Mouse (Mus musculus) spleen, postnatal 4 days (tissue): Measurements from ENCODE around the gene Mrvi1.

Experiments used
- DNase-seq, 2 experiments: peaks; one replicate each; pipeline ENCODE4 v3.0.0; 2022; ENCODE audit warnings: low spot score in 2 of 2

Mrvi1 gene

DNA sequence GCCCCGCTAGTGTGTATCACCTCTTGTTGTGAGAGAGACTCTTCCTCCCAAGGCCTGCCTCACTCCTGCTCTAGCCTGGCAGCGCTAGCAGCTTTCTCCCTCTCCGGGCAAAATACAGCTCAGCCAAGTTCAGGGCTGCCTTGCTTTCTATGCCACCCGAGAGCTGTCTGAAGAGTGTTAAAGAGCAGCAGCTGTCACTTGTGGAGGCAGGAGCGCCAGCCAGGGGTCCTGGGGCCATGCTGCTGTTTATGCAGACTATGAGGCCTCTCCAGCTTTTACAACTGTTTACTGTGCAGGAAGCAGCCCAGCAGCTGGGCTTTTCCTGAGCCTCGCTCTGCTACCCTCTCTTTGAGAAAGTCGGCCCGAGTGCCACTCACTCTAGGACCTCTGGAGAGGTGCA, 1.2 kb downstream of the Mrvi1 start:
- DNase-seq = no peak

DNA sequence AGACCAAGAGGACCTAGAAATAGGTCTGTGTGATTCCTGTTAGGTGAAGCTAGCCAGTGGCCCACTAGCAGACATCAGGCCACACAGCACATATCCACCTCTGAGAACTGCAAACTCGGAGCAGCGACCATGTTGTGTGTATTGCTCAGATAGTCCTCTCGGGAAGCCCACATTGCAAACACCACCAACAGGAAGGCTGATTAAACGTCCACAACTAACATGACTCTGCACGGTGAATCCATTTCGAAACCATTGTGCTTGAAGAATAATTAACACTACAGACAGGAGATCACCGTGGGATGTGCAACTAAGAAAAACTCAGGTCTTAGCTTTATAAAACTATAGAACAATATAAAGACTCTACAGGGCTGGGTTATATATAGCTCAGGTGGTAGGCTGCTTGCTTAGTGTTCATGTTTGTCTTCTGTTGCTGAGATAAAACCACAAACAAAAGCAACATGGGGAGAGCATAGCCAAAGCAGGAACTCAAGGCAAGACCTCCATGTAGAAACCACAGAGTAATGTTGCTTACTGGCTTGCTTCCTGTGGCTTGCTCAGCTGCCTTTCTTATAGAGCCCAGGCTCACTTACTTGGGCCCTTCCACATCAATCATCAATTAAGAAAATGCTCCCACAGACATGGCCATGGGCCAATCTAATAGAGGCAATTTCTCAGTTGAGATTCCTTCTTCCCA, 4.4 kb downstream of the Mrvi1 start:
- no peak for DNase-seq

DNA sequence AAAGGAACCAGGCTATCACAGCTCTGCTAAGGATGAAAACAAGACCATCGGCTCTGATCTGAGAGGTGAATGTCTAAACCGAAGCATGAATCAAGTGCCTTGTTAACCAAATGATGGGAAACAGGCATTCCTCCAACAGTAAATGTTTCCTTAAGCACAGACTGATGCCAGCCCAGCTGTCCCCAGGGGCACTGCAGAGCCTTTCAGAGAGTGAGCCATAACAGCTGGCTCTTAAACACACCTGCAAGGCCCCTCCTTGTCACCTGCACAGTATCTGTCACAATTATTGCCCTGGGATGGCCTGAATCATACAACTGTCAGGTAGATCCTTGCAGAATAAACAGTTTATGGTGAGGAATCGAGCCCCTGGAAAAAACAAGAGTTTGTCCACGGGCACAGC, 8.8 kb downstream of the Mrvi1 start:
- no peak for DNase-seq

DNA sequence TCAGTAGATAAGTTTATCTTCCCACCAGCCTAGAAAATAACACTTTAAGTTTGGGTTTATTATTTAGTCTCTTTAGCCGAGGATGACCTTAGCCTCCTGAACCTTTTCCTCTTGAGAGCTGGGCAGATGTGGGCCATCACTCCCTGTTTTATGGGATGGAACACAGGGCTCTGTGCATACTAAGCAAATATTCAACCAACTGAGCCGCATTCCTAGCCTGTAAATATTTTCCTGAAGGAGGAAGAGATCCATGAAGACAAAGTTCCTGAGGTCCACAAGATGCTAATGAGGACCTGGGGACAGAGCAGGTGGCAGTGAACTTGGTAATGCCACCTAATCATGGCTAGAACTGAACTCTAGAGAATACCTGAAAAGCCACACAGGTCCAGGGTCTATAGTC, 9.5 kb downstream of the Mrvi1 start:
- DNase-seq = no peak

DNA sequence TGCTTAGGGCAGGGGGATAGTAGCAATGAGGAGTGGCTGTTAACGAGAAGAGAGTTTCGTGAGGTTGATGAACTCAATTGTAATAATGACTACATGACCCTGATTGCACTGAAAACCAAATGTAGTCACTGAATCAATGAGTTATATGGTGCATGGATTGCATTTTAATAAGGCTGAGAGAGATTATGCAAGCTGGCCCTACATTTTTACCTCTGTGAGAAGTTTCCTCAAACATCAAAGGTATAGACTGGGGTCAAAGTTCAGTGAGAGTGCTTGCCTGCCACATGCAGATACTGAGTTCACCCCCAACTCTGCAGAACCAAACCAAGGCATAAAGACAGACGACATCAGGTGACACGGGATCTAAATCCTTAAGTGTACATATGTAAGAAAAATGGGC, 14.9 kb downstream of the Mrvi1 start:
- DNase-seq = no peak

DNA sequence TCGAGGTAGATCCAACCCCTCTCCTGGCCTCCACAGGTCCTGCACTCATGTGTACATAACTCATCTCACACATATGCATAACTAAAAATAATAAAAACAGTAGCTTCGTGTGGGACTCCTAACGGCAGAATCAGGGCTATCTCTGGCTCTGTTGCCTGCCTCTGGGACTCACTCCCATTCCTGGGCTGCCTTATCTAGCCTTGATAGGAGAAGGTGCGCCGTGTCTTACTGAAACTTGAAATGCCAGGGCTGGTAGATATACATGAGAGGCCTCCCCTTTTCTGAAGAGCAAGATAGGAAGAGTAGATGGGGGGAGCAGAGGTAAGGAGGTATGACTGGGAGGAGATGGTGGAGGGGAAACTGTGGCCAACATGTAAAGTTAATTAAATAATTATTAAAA, 15.4 kb downstream of the Mrvi1 start:
- DNase-seq = no peak

DNA sequence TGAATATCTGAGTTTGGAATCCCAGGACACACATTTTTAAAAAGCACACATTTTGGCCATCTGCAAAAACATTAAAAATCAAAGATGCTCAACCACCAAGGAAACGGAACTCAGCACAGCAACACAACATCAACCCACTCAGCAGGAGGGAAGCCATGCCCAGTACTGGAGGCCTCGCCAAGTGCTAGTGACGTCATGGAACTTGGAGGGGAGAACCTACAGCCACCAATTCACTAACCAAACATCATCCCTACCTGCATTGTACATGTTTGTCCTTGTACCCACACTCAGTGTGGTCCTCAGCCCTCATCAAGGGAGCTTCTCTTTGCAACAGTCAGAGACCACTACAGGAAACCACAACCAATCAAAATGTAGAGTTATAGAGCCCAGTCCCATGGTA, 16.9 kb downstream of the Mrvi1 start:
- no peak for DNase-seq

DNA sequence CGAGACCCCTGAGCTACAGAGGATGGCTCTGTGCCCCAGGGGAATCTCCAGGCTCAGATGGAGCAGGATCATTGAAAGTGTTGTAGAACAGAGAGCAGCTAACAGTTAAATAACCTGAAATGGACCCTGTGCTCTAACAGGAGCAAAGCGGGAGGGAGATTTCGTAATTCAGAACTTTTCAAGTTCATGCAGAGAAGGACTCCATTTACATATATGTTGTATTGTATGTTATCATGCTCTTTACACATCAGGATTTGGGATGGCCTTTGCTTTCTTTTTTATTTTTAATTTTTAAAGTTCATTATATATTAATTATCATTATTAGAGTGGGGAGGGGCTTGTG, 18.6 kb downstream of the Mrvi1 start:
- DNase-seq = no peak

DNA sequence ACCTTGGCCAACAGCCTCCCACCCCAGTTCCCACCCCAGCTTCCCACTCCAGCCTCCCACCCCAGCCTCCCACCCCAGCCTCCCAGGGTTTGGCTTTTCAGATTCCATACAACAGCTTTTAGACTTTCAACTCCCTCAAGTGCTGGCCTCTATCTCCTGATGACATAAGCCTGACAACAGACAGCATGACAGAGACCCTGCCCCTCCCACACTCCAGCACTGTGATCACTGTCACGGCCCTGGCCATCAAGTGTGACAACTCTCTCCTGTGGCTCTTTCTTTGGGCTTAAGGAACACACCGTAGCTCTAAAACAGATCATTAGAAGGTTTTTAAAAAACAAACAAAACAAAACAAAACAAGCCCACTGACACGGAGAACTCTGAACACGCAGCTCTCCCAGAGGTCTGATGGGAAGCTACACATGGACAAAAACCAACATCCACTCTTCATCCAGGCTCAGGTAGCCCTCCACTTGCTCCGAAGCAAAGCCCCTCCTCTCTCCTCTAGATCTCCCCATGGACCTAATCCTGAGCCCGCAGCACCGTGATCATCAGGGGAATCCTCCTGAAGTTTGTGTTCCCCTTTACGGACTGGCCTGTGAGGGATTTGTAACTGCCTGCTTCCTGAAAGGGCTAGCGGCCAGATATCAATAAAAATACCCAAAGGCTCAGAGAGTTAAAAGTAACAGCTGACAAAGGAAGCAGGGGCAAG, 19.2 kb downstream of the Mrvi1 start:
- DNase-seq = no peak

DNA sequence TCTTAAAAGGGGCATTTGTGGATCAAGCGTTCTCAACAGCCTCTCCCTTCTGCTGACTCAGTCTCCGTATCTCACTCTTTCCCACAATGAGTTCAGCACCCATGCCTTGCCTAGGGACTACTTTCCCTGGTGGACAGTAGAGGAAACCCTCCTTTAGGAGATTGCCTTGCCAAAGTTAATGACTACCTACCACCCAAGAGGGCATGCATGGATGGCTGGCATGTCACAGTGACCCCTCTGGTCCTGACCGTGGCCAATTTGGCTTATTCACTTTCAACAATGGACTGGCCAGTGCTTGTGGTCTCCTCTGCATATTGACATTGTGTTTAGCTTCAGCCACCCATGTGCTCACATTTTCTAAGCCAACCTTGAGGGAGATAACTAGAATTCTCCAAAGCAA, 19.8 kb downstream of the Mrvi1 start:
- no peak for DNase-seq

DNA sequence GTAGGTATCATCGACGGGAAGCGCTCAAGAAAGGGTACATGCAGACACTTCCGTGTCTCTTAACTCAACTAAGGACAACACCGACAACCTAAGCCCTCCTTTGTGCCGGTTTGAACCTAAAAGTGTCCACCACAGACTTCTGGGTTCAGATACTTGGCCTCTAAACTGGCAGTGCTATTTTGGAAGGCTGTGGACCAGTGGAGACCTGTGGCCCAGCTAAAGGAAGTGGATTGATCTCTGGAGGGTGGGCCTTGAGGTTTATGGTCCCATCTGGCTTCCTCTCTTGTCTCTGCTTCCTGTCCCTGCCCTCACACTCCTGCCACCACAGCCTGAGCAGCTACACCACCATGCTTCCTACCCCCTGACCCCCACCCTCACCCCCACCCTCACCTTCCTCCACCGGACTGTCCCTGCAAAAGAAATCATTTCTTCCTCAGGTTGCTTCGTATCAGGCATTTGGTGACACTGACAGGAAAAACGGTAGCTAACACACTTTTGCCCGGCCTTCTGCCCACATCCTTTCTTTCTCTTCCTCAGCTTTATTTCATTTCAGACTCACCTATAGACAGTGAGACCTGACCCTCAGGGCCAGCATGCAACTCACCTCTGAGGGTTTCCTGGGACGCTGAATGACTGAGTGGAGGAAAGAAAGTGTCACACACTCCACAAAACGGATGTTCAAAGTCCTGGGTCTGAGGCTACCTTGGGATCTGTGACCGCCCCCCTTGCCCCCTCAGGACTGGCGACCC, 25.7 kb downstream of the Mrvi1 start:
- DNase-seq = peak in 1 of 2 experiments; percentile 25

DNA sequence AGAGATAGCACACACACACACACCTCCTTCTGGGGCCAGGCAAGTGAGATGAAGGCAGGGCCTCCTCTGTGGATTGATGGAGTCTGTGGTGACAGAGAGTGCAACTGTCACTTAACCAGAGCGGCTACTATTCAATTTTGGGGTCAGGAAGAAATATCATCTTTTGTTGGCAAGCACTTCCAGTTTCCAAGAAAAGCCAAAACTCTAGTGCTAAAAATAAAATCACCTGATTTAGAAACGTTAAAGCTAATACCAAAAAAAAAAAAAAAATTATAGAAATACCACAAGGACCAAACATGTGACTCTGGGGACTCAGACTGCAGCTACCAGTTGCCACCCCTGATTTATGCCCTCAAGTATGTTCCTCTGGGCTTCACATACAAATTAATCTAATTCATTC, 26.7 kb downstream of the Mrvi1 start:
- no peak for DNase-seq

DNA sequence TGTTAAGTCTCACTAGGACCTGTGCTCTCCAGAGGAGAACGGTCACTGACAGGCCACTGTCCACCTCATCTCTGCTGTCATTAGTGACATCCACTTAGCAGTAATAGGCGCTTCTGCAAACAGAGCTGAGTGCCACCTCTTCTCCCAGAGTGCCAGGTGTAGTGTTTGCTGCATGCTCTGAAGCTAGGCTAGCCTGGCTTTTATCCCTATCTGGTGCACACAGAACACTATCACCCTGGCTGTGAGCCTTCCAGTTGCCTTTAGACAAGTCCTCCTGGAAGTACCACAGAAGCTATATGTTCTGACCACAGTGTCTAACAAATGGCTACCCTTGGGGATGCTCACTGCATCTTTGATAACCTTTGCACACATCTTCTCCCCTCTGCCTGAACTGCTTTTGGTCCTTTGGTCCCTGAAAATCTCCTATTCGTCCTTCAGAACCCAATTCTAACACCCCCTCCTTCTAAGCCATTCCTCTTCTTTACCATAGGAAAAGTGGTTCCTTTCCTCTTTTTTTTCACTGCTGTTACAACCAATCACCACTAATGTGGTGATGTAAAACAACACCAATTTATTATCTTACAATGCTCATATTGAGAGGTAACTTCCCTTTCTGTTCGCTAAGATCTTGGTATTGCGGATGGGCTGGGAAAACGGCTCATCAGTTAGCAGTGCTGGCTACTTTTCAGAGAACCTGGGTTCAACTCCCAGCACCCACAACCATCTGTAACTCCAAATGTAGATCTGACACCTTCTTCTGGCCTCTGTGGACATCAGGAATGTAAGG, 28.0 kb downstream of the Mrvi1 start:
- no peak for DNase-seq

DNA sequence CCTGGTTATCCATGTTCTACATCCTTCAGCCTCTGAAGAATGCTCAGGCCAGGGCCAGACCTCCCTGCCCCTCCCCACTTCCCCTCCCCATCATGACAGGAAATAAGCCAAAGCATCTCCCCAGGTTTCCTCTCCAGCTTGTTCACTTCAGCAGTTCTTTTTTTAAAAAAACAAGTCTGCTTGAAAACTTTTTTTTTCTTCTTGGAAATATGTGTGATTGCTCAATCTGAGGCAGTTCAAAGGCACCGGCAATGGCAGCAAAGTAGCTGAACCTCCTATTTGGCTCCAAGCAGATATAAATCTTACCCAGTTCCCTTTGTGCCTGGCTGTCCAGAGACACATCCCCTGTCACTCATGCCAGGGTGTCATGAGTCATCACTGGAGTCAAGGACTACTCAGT, 29.1 kb downstream of the Mrvi1 start:
- no peak for DNase-seq

DNA sequence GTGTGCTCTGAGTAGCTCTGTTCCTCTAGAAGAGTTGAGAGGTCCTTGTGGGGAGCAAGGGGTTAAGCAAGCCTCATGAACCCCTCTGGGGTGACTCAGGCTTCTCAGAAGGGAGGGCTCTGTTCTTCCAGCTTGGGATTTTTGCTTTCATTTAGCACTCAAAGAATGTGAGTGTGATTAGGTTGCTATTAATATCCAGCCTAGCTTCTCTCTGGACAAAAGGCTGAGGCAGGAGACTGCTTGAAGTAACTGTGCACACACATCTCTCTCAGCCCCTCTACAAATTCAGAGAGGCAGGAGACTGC, 31.7 kb downstream of the Mrvi1 start:
- no peak for DNase-seq

DNA sequence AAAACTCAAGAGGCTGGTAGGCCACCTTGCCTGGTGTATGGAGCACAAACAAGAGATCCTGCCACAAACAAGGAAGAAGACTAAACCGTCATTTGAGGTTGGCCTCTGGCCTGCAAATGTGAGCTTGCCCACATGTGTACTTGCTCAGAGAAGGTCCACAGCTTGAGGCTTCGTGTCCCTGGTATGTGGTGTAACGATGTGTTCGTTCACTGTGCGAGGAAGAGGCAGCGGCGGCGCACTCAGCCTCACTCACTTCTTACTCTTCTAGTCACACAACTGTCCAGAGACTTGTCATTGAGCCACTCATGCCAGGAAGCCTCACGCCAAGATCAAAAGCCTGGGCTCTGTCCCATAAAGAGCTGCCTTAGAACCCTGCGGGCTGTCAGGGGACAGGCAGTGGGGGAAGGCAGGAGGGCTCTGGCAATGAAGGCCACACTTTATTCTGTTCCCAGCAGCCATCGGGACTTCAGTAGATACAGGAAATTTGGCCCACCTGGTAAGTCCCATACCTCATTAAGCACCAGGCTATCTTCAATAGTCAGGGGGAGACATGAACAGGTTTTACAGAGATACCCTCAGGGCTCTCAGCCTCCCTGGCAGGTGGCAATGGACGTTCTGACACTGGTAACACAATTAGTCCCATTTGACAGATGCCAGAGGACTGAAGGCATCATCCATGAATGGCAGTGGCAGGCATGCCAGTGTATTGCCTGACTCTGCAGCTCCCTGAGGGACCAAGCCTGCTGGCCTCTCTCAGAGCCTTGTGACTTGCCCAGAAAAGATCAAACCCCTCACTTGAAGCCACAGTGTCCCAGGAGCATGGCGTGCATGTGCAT, 32.3 kb downstream of the Mrvi1 start:
- no peak for DNase-seq

DNA sequence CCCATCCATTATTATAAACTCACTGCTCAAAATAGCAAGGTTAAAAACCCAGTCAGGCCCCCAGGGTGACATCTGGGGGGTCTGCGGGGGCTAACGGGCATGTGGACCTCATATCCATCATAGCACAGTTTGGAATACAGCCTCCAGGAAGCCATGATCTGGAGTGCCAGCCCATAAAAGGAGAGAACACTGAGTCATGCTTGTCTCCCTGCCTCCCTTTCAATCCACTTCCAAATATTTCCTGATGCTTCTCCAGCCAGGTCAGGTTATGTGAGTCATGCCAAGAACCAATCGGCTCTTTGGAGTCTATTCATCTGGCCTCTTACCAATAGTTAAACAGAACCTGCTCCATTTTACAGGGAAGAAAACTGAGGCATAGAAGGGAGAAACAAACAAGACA, 33.7 kb downstream of the Mrvi1 start:
- DNase-seq = no peak

DNA sequence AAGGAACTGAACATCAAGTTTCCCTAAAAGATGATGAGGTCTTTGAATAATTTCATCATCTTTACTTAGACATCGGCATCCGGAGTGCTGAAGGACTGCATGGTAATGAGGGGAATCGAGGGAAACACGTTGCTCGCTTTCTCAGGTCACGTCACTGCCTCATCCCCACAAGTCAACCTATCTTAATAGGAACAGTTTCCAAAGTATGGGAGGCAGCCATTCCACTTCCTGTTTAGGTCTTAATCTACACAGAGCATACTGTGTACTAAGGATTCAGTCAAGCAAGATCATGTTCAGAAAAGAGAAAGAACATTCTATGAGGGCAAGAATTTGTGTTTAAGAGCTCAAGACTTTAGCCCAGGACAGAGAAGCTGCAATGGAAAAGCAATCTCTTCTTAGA, 34.6 kb downstream of the Mrvi1 start:
- DNase-seq = no peak

DNA sequence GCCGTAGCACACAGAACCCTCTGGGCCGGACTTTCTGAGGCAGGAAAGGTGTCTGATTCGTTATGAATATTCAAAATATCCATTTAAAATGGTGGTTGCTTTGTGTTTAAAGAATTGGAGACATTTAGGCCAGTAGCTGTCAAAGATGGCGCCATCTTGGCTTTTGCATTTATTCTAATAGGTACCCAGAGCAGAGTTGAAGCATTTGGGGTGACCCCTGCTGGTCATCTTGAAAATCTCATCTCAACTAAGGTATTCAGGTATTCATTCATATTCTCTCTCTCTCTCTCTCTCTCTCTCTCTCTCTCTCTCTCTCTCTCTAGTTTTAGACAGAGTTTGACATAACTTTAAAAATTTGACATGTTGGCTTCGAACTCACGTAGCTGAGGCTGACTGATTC, 35.5 kb downstream of the Mrvi1 start:
- DNase-seq = peak in 1 of 2 experiments; percentile 38

DNA sequence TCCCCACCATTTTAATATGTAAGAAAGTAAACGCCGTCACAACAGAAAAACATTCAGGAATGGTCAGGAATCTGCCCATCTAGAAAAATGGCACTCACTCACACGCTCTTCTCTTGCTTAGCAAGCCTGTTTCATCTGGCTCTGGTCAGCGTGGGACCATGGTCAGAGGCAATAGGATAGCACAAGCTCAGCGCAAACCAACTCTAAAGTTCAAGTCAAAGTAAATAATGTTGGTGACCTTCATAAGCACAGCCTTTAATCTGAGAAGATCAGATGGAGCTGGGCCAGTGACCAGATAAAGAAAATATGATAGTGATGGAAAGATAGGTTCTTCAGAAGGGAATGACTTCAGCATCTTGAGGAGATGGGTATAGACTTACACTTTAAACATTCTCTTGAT, 37.9 kb downstream of the Mrvi1 start:
- no peak for DNase-seq

DNA sequence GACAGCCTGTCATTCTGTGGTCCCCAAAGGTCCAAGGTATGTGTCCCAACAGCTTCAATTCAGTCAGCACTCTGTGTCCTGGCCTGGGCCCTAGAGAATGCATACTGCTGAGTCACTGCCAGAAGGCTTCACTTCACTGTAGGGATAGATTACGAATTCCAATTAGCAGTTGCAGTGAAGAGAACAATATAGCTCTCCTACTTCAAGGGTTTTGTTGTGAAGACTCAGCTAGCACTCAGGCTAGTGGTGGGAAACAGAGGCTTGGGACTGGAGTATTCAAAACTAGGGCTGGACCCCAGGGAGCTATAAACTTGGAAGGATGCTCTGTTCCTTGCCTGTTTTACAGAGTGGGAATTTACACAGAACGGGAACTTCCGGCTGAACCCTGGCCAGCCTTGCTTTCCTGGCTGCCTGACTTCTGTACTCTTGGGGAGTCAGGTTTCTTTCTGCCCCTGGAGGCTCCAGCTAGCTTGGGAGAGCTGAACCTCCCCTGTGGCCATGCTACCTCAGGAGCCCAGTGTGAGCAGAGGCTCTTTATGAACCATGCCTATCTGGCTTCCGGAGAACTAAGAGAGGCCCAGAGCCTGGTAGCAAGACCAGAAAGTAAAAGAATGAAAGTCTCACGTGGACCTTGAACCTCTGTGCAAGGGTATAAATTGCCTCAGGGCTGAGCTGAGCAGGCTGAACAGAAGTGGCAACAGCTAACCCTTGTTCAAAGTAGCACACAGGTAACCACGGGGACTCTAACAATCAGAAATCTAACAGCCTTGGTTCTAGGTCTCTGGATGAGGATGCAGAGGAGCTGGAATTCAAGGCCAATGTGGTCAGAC, 40.3 kb downstream of the Mrvi1 start:
- DNase-seq = no peak
